Mouse (Mus musculus): ENCODE results near the gene Tbx1.
A peak's percentile ranks its signal among the peaks of the same experiment; 100 is the strongest.

Tbx1 gene

DNA sequence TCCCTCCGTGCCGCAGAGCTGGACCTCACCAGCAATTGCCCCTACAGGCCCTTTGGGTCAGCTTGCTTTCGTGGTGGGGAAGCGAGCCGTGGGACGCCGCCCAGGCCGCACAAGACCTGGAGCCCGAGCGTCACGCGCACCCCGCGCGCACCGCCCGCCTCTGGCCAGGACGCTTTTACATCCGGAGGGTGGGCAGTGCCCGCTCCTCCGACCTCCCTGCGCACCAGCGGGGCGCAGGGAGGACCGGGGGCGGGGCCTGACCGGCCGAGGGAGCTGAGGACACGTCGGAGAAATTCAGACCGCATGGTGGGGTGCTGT, 1.8 kb downstream of the Tbx1 start:
- peak; percentile 62 for DNase-seq (ENCODE audit: extremely low spot score, low spot score)

- peak; percentile 73 for DNase-seq (ENCODE audit: extremely low spot score, low spot score)
These were observed 2.4 kb downstream of the Tbx1 start for GRCm38 (mm10) chr16:18587847-18588737.

- no peak for DNase-seq (ENCODE audit: extremely low spot score, low spot score)
These were observed 3.4 kb downstream of the Tbx1 start for GRCm38 (mm10) chr16:18586906-18587546.

DNA sequence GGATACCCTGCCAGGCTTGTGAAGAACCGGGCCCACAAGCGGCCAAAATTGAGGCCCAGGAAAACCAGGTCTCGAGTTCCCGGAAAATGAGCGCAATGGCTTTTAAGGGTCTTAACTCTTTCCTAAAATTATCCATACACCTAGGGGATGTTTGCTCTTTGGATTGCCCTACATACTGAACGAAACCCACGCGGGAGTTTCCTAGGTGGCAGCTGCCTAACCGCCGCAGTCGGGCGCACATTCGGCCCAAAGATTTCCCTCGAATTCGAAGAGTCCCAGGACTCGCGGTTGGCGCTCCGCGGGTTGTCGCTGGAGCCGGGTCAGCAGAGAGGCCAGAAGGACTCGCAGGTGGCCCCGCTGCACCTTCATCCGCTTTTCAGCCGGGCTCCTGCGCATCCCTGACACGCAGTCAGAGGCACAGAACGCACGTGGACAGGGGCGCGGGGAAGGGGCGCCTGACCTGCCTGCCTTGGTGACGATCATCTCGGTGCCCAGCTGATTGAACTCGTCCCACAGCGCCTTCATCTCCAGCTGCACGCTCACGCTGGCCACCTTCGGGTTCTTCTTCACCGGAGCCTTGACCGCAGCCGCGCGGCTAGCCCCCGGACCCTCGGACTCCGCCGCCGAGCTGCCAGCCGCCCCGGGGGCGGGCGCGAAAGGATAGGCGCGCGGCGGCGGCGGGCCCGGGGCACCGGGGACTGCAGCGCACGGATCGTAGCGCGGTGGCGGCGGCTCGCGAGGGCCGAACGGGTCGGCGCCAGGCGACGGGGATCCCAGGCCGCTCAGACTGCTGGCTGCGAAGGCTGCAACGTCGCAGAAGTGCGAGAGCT, 4.2 kb downstream of the Tbx1 start:
- DNase-seq (ENCODE audit: extremely low spot score, low spot score): peak; percentile 76

- peak; percentile 65 for DNase-seq (ENCODE audit: extremely low spot score, low spot score)
These were observed 4.8 kb downstream of the Tbx1 start for GRCm38 (mm10) chr16:18585676-18586075.

DNA sequence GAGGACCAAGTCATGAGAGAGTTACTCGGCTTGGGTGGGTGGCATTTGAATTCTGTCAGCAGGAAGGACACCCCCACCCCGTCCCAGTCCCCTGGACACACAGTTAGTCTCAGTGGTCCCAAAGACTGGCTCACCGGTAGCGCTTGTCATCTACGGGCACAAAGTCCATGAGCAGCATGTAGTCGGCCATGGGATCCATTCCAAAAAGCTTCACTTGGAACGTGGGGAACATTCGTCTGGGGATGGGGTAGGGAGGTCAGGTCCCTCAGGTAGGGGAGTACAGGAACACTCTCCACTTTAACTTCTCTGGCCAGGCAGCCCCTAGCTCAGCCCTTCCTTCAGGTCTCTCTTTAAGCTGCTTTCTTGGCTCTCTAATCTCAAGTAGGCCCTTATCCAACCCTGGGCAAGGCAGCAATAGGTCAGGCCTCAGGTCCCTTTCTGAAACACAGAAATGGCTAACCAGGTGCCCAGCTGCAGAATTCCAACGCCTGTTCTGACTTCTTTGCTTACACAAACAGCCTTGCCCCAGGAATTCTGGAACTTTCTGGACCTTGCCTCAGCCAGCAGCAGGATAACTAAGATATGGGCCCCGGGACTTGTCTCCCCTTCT, 5.5 kb downstream of the Tbx1 start:
- DNase-seq (ENCODE audit: extremely low spot score, low spot score): peak; percentile 47

DNA sequence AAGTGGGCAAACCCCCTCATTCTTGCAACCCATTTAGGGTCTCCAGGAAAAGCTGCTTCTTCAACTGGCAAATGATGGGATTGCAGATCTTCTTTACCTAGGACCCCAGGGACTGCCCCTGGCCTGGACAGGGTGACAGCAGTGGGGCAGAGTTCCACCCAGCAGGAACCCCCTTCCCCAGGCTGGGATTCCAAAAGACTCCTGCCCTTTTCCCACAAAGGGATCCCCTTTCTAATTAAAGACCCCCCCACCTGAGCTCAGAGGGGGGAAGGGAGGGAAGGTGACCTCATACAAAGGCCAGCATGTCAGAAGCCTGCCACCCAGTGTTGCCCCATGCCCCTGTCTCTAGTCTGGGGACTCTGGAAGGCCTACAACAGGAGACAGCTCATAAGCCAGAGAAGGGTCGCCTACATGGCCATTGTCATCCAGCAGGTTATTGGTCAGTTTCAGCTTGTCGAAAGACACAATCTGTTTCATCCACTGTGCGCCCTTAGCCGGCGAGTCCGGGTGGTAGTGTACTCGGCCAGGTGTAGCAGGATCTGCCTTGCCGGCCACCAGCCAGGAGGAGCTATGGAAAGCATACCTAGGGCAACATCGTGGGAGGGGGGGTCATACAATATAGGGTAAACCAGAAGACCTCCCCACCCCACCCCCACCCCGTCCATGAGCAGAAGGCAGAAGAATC, 6.7 kb downstream of the Tbx1 start:
- DNase-seq (ENCODE audit: extremely low spot score, low spot score): peak; percentile 63

GRCm38 (mm10) chr16:18583169-18583568, 7.3 kb downstream of the Tbx1 start:
- no peak for DNase-seq (ENCODE audit: extremely low spot score, low spot score)

GRCm38 (mm10) chr16:18582426-18583148, 7.9 kb downstream of the Tbx1 start:
- DNase-seq (ENCODE audit: extremely low spot score, low spot score): peak; percentile 66

DNA sequence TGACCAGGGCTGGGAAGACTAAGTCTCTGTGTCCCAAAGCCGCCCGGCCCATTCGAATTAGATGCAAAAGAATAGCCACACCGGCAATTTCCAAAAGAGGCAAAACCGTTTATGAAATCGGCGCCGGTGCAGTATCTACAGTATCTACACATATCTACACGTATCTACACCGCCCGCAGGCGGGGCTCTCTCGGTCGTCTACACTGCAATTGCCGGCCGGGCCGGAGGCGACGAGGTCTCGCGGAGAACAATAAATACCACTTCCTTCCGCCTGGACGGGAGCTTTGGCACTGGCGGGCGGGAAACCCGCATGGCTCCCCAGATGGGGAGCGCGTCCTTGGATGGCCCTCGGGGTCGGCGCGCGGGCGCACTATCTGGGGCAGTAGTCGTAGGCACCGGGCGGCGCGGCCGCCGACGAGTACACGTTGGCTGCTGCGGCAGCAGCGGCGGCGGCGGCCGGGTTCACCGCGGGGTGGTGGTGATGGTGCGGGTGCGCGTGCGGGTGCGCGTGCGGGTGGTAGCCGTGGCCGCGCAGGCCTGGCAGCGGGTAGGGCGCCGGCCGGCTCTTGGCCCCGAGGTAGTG, 8.8 kb downstream of the Tbx1 start:
- peak; percentile 55 for DNase-seq (ENCODE audit: extremely low spot score, low spot score)

DNA sequence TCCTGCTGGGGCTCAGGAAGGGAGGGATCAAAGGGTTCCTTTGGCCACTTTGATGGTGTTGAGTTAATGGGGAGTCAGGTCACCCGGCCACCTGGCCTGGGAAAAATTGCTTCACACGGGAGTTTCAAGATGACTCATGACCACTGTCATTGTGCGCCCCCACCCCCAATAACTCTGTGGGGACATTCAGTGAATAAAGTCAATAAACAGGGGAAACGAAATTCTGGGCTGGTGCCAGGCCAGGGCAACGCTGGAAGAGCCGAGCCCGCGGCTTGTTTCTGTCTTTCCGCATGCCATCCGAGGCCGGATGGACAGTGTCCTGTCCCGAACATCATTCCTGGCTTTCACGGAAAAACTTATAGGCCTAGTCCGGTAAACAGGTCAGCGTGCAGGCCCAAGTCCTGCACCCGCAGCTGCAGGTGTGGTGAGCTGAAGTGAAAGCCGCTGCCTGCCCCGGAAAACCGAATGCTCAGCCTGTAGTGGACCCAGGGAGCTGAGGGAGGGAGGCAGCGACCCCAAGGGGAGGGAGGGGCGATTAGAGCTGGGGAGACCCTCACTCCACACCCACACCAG, 9.3 kb downstream of the Tbx1 start:
- peak; percentile 57 for DNase-seq (ENCODE audit: extremely low spot score, low spot score)

DNA sequence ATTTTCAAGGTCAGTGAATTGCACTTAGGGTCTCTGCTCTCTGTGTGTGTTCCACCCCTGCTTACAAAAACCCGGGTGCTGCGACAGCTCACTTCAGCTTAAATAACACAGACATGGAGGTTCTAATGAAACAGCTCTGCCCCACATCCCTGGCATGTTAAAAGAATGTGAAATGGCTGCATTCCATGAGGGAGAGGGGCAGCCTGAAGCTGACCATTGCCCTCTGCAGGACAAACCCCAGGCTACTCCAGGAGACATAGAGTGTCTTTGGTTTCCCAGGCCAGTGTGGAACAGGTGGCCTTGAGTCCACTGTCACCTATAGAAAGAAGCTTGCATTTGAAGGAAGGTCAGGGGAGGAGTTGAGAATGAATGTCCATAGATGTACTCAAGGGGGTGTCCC, 10.1 kb downstream of the Tbx1 start:
- no peak for DNase-seq (ENCODE audit: extremely low spot score, low spot score)

GRCm38 (mm10) chr16:18577599-18578160, 12.8 kb downstream of the Tbx1 start:
- DNase-seq (ENCODE audit: extremely low spot score, low spot score): no peak

- DNase-seq (ENCODE audit: extremely low spot score, low spot score): no peak
These were observed 13.4 kb downstream of the Tbx1 start for GRCm38 (mm10) chr16:18577071-18577470.

DNA sequence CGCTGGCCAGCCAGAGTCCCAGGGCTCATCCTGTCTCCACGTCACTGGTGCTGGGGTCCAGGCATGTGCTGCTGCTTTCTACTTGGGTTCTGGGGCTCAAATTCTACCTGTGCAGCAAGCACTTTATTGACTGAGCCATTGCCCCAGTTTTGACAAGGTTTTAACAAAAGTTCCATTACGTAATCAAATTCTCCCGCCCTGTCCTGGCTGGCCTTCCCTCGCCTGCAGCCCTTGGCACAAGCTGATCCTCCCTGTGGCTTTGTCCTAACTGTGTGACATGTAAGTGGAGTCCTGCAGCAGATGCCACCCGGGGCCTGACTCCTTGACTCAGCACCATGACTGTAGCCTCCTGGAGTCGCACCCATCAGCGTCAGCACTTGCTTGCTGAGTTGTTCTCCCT, 16.3 kb downstream of the Tbx1 start:
- DNase-seq (ENCODE audit: extremely low spot score, low spot score): no peak

DNA sequence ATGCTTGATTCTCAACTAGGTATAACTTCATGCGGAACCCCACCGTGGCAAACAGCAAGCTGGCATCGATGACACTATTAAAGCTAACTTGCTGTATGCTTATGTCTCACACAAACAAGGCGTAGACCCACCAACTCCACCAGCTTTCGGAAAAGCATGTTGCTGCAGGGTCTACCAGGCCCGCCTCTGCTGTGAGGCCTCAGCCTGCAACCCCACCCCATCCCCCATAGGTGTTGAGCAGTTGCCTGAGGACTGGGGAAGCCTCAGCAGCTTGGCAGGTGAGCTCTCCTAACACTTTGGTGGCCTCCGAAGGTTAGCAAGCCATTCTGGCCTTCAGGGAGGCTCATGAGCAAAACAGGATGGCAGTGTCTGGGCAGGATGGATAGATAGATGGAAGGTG, 21.9 kb downstream of the Tbx1 start:
- no peak for DNase-seq (ENCODE audit: extremely low spot score, low spot score)

DNA sequence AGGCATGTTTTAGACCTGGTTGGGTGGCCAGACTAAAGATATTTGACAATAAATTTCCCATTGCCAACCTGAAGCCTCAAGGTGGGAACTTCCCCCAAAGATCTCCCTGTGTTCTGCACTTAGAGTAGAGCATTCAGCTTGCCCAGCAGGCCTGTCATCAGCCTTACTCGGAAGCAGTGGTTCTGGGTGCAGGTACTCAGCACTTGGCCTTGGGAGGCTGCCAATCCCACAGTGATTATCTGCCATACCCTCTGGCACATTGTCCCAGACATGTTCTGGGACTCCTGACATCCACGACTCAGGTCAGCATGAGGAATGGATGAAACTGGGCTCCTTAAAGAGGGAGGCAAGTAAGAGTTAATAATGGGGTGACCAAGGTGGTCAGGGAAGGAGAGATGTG, 26.0 kb downstream of the Tbx1 start:
- no peak for DNase-seq (ENCODE audit: extremely low spot score, low spot score)

DNA sequence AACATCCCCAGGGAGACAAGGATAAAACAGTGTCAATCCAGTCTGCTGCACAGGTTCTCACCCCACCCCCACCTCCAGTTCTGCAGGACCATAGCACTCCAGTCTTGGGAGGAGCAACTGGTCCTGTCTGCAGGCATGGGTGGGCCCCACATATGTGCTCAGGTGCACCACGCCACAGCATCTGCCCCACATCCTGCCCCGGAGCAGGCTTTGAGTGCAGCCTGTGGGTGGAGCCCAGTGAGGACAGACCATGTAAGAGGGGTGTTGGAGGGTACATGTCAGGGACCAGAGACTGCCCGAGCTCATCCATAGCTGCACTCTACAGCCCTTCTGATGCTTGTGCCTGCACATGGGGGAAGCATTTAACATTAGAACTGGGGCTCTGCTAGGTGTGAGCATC, 34.0 kb downstream of the Tbx1 start:
- DNase-seq (ENCODE audit: extremely low spot score, low spot score): no peak

DNA sequence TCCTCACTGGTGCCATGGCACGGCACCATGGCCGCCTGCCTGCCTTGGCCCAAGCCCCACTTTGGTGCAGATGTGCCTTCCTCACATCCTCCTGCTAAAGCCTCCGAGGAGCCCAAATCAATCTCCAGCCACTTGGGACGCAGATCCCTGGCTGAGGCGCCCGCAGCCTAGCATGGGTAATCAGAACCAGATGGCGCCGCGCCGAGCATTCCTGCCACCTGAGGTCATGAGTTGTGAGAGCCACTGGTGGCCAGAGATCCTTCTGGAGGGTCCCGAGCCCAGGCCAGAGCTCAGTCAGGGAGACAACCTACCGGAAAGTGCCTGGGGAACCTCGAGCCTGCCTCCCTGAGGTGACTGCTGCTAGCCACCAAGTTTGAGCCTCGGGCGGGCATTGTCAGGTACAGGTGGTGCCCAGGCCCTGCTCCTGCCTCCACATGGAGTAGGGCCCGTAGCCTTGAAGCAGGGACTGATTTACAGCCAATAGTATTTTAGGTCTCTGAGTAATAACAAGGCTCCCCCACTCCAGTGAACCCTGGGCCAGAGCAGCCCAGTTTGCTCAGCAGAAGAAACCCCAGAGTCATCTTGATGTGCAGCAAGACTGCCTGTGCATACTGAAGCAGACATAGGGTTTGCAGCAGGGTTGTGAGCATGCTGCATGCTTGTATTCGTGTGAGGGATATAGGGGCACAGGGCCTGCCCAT, 35.1 kb downstream of the Tbx1 start:
- DNase-seq (ENCODE audit: extremely low spot score, low spot score): peak; percentile 75

Measured in neural tube, embryonic 10.5 days (tissue).